Mouse (Mus musculus) megakaryocyte, embryonic 14.5 days (primary cell): ENCODE data around the gene Atp1a4.

Experiments used
- FLI1 ChIP-seq: IDR thresholded peaks from 2 replicates; pipeline ENCODE4 v1.6.1; 2012; ENCODE audit warnings: low read length, inconsistent platforms, mixed read lengths
- GATA1 ChIP-seq: IDR thresholded peaks from 3 replicates; pipeline ENCODE4 v1.6.1; 2012; ENCODE audit warnings: mixed read lengths, low read length, inconsistent platforms, borderline replicate concordance

GRCm38 (mm10) chr1:172306196-172306595, 48.0 kb upstream of the Atp1a4 start:
- no peak for TF ChIP-seq GATA1
- TF ChIP-seq FLI1 = no peak
